In genomic region chr7:13024805-13025204, GRCm38 (mm10) we compare ENCODE assay signal across 8 mouse cellular contexts. TPM values are rescaled to one million over a fixed set of nuclear protein-coding genes. Genes with fewer than 3 reads are reported as not detected.
DNase-seq lines count a peak whose midpoint lies in the region; ATAC-seq and TF ChIP-seq lines count a peak whose summit lies in the region.

No protein-coding gene starts in this region.

- peak overlapping the region; percentile 92 for H3ac ChIP-seq in myocyte (ENCODE audit: control insufficient read depth, insufficient read length)

- WGBS in embryonic facial prominence, embryonic 13.5 days = under 1% methylated on average over 44 of the region's 44 CpGs
- 0% methylated on average over 39 of the region's 44 CpGs for WGBS in kidney, embryonic 14.5 days
- under 1% methylated on average over 37 of the region's 44 CpGs for WGBS in liver, embryonic 11.5 days
- under 1% methylated on average over 40 of the region's 44 CpGs for WGBS in stomach, embryonic 14.5 days

- H3K9me3 ChIP-seq in embryonic facial prominence, embryonic 13.5 days = no peaks in the 10 kb centered on the region
- H3K9me3 ChIP-seq in kidney, embryonic 14.5 days (ENCODE audit: control insufficient read depth, low read length) = no peaks in the 10 kb centered on the region
- no peaks in the 10 kb centered on the region for H3K9me3 ChIP-seq in liver, embryonic 11.5 days (ENCODE audit: control insufficient read depth, low read length)
- H3K9me3 ChIP-seq in stomach, embryonic 14.5 days (ENCODE audit: control insufficient read depth, low read depth, low read length) = no peaks in the 10 kb centered on the region

- H3K4me2 ChIP-seq in embryonic facial prominence, embryonic 13.5 days = peak overlapping the region; percentile 98
- peak overlapping the region; percentile 98 for H3K4me2 ChIP-seq in kidney, embryonic 14.5 days (replicated peaks; ENCODE audit: low read depth, low read length)
- H3K4me2 ChIP-seq in liver, embryonic 11.5 days = peak overlapping the region; percentile 100
- peak overlapping the region; percentile 88 for H3K4me2 ChIP-seq in myocyte (ENCODE audit: low read depth)
- peak overlapping the region; percentile 99 for H3K4me2 ChIP-seq in stomach, embryonic 14.5 days (replicated peaks; ENCODE audit: low read depth, low read length)

- TF ChIP-seq POLR2A in myocyte (IDR thresholded peaks at IDR 0.05; ENCODE audit: insufficient read length, low read depth) = peak; percentile 33

- peak; percentile 77 to 79 for DNase-seq in left cerebral cortex, adult 18-20 months (ENCODE audit: low spot score in 2 of 2)
- no peak for DNase-seq in left cerebral cortex, adult 11 months (ENCODE audit: low spot score)
- peak; percentile 59 to 61 for DNase-seq in heart, adult 9 months (ENCODE audit: low spot score in 2 of 2)
- DNase-seq in liver, embryonic 11.5 days (ENCODE audit: low spot score) = peak; percentile 76

- peaks cover 31% of the 10 kb centered on the region for H3K79me2 ChIP-seq in myocyte (ENCODE audit: control insufficient read depth, insufficient read depth)

- no peaks in the 10 kb centered on the region for H3K27me3 ChIP-seq in embryonic facial prominence, embryonic 13.5 days
- H3K27me3 ChIP-seq in kidney, embryonic 14.5 days (ENCODE audit: control insufficient read depth, insufficient read depth, low read length) = no peaks in the 10 kb centered on the region
- H3K27me3 ChIP-seq in liver, embryonic 11.5 days (replicated peaks; ENCODE audit: control insufficient read depth, insufficient read depth, low read length) = no peaks in the 10 kb centered on the region
- H3K27me3 ChIP-seq in myocyte (ENCODE audit: control insufficient read depth, insufficient read depth, insufficient read length) = no peaks in the 10 kb centered on the region
- H3K27me3 ChIP-seq in stomach, embryonic 14.5 days (ENCODE audit: control insufficient read depth, insufficient read depth, low read length) = no peaks in the 10 kb centered on the region

- H3K27ac ChIP-seq in embryonic facial prominence, embryonic 13.5 days = peak overlapping the region; percentile 100
- H3K27ac ChIP-seq in kidney, embryonic 14.5 days (ENCODE audit: low read depth, low read length) = peak overlapping the region; percentile 100
- peak overlapping the region; percentile 100 for H3K27ac ChIP-seq in liver, embryonic 11.5 days (ENCODE audit: low read depth, low read length)
- peak overlapping the region; percentile 99 for H3K27ac ChIP-seq in stomach, embryonic 14.5 days (ENCODE audit: low read length)

- ATAC-seq in embryonic facial prominence, embryonic 13.5 days (ENCODE audit: insufficient number of reproducible peaks, insufficient read depth, low FRiP score, low TSS enrichment, low read depth) = peak; percentile 40
- peak; percentile 53 for ATAC-seq in kidney, embryonic 14.5 days (ENCODE audit: low FRiP score, low TSS enrichment)
- ATAC-seq in liver, embryonic 11.5 days (replicated peaks; ENCODE audit: low FRiP score) = peak; percentile 67
- ATAC-seq in stomach, embryonic 14.5 days (ENCODE audit: insufficient number of reproducible peaks, insufficient read depth, low FRiP score, low read depth) = peak; percentile 61

- peak overlapping the region; percentile 99 for H3K9ac ChIP-seq in embryonic facial prominence, embryonic 13.5 days
- peak overlapping the region; percentile 99 for H3K9ac ChIP-seq in kidney, embryonic 14.5 days (ENCODE audit: low read depth, low read length)
- H3K9ac ChIP-seq in liver, embryonic 11.5 days (ENCODE audit: low read depth, low read length) = peak overlapping the region; percentile 99
- H3K9ac ChIP-seq in stomach, embryonic 14.5 days (replicated peaks; ENCODE audit: low read depth, low read length) = peak overlapping the region; percentile 96

- peaks cover 47% of the 10 kb centered on the region for H3K36me3 ChIP-seq in embryonic facial prominence, embryonic 13.5 days
- H3K36me3 ChIP-seq in kidney, embryonic 14.5 days (ENCODE audit: control insufficient read depth, insufficient read depth, low read length) = peaks cover 48% of the 10 kb centered on the region
- H3K36me3 ChIP-seq in liver, embryonic 11.5 days (ENCODE audit: control insufficient read depth, insufficient read depth, low read length) = peaks cover 45% of the 10 kb centered on the region
- peaks cover 30% of the 10 kb centered on the region for H3K36me3 ChIP-seq in myocyte (ENCODE audit: control insufficient read depth, insufficient read depth)
- H3K36me3 ChIP-seq in stomach, embryonic 14.5 days (ENCODE audit: control insufficient read depth, insufficient read depth, low read length) = peaks cover 45% of the 10 kb centered on the region

- H3K4me3 ChIP-seq in embryonic facial prominence, embryonic 13.5 days = peak overlapping the region; percentile 92
- H3K4me3 ChIP-seq in kidney, embryonic 14.5 days (ENCODE audit: low read length) = peak overlapping the region; percentile 96
- H3K4me3 ChIP-seq in liver, embryonic 11.5 days (ENCODE audit: low read depth, low read length) = peak overlapping the region; percentile 98
- peak overlapping the region; percentile 51 for H3K4me3 ChIP-seq in myocyte
- H3K4me3 ChIP-seq in stomach, embryonic 14.5 days (ENCODE audit: low read depth, low read length) = peak overlapping the region; percentile 91

- H3K4me1 ChIP-seq in embryonic facial prominence, embryonic 13.5 days = peaks cover 28% of the 10 kb centered on the region
- H3K4me1 ChIP-seq in kidney, embryonic 14.5 days (ENCODE audit: control insufficient read depth, insufficient read depth, low read length) = peaks cover 24% of the 10 kb centered on the region
- H3K4me1 ChIP-seq in liver, embryonic 11.5 days (replicated peaks; ENCODE audit: control insufficient read depth, insufficient read depth, low read length) = peaks cover 26% of the 10 kb centered on the region
- H3K4me1 ChIP-seq in stomach, embryonic 14.5 days (ENCODE audit: control insufficient read depth, insufficient read depth, low read length) = peaks cover 15% of the 10 kb centered on the region

TF ChIP-seq in myocyte, 11 proteins besides CTCF, POLR2A, EP300 and RAD21:
- TF ChIP-seq MAX (IDR thresholded peaks at IDR 0.05; ENCODE audit: low read depth) = no peak
- TF ChIP-seq POLR2AphosphoS2 (IDR thresholded peaks at IDR 0.05; ENCODE audit: insufficient read length, low read depth) = peak; percentile 38

RNA-seq across cellular contexts. Expression of gene Chmp2a, which starts 9.8 kb away (rescaled TPM):
- total RNA-seq in left cerebral cortex, adult 18-20 months (2021) = 100 to 1,000 TPM; 132 to 156 TPM
- polyA plus RNA-seq in embryonic facial prominence, embryonic 13.5 days (2015; fragmentation: Nextera tagmentation; extraction: Ambion mirVana) = 129 and 137 TPM in 2 replicates
- 148 and 165 TPM in 2 replicates for polyA plus RNA-seq in kidney, embryonic 14.5 days (2014; fragmentation: Nextera tagmentation; extraction: Ambion mirVana)
- polyA plus RNA-seq in liver, embryonic 11.5 days (2014; fragmentation: Nextera tagmentation; extraction: Ambion mirVana) = 134 and 142 TPM in 2 replicates
- polyA plus RNA-seq in myocyte (2012; fragmentation: generic; extraction: Trizol) = 189 TPM
- polyA plus RNA-seq in stomach, embryonic 14.5 days (2014; fragmentation: Nextera tagmentation; extraction: Ambion mirVana) = 150 and 157 TPM in 2 replicates

RNA-seq across cellular contexts. Expression of gene Ube2m, which starts 13.3 kb away (rescaled TPM):
- 100 to 1,000 TPM; 234 to 240 TPM for total RNA-seq in left cerebral cortex, adult 18-20 months (2021)
- polyA plus RNA-seq in embryonic facial prominence, embryonic 13.5 days (2015; fragmentation: Nextera tagmentation; extraction: Ambion mirVana) = 74.0 and 97.2 TPM in 2 replicates
- polyA plus RNA-seq in kidney, embryonic 14.5 days (2014; fragmentation: Nextera tagmentation; extraction: Ambion mirVana) = 156 and 199 TPM in 2 replicates
- 178 and 183 TPM in 2 replicates for polyA plus RNA-seq in liver, embryonic 11.5 days (2014; fragmentation: Nextera tagmentation; extraction: Ambion mirVana)
- polyA plus RNA-seq in myocyte (2012; fragmentation: generic; extraction: Trizol) = 227 TPM
- polyA plus RNA-seq in stomach, embryonic 14.5 days (2014; fragmentation: Nextera tagmentation; extraction: Ambion mirVana) = 56.6 and 59.6 TPM in 2 replicates

RNA-seq across cellular contexts. Expression of gene Zbtb45, which starts 15.0 kb away (rescaled TPM):
- 10 to 100 TPM; 35.3 to 38.3 TPM for total RNA-seq in left cerebral cortex, adult 18-20 months (2021)
- polyA plus RNA-seq in embryonic facial prominence, embryonic 13.5 days (2015; fragmentation: Nextera tagmentation; extraction: Ambion mirVana) = 27.1 and 27.2 TPM in 2 replicates
- 19.8 and 29.6 TPM in 2 replicates for polyA plus RNA-seq in kidney, embryonic 14.5 days (2014; fragmentation: Nextera tagmentation; extraction: Ambion mirVana)
- 27.5 and 27.9 TPM in 2 replicates for polyA plus RNA-seq in liver, embryonic 11.5 days (2014; fragmentation: Nextera tagmentation; extraction: Ambion mirVana)
- polyA plus RNA-seq in myocyte (2012; fragmentation: generic; extraction: Trizol) = 8.2 TPM
- 21.3 and 21.8 TPM in 2 replicates for polyA plus RNA-seq in stomach, embryonic 14.5 days (2014; fragmentation: Nextera tagmentation; extraction: Ambion mirVana)

RNA-seq across cellular contexts. Expression of gene Trim28, which starts 25.9 kb away (rescaled TPM):
- 100 to 1,000 TPM; 206 to 207 TPM for total RNA-seq in left cerebral cortex, adult 18-20 months (2021)
- 327 and 337 TPM in 2 replicates for polyA plus RNA-seq in embryonic facial prominence, embryonic 13.5 days (2015; fragmentation: Nextera tagmentation; extraction: Ambion mirVana)
- 433 and 514 TPM in 2 replicates for polyA plus RNA-seq in kidney, embryonic 14.5 days (2014; fragmentation: Nextera tagmentation; extraction: Ambion mirVana)
- polyA plus RNA-seq in liver, embryonic 11.5 days (2014; fragmentation: Nextera tagmentation; extraction: Ambion mirVana) = 339 and 346 TPM in 2 replicates
- polyA plus RNA-seq in myocyte (2012; fragmentation: generic; extraction: Trizol) = 252 TPM
- 386 and 397 TPM in 2 replicates for polyA plus RNA-seq in stomach, embryonic 14.5 days (2014; fragmentation: Nextera tagmentation; extraction: Ambion mirVana)

RNA-seq across cellular contexts. Expression of gene Slc27a5, which starts 26.8 kb away (rescaled TPM):
- total RNA-seq in left cerebral cortex, adult 18-20 months (2021) = under 1 TPM in 1 of 2 experiments, not detected in 1; 0.28 TPM
- polyA plus RNA-seq in embryonic facial prominence, embryonic 13.5 days (2015; fragmentation: Nextera tagmentation; extraction: Ambion mirVana) = 0.11 and 0.47 TPM in 2 replicates
- polyA plus RNA-seq in kidney, embryonic 14.5 days (2014; fragmentation: Nextera tagmentation; extraction: Ambion mirVana) = not detected in 2 replicates
- polyA plus RNA-seq in liver, embryonic 11.5 days (2014; fragmentation: Nextera tagmentation; extraction: Ambion mirVana) = 0.52 and 1.1 TPM in 2 replicates
- not detected for polyA plus RNA-seq in myocyte (2012; fragmentation: generic; extraction: Trizol)
- polyA plus RNA-seq in stomach, embryonic 14.5 days (2014; fragmentation: Nextera tagmentation; extraction: Ambion mirVana) = not detected in 2 replicates
